Mouse (Mus musculus) kidney, postnatal 0 days (tissue): ENCODE data around the gene Tas1r1. TPM values are rescaled to one million over a fixed set of nuclear protein-coding genes. Genes with fewer than 3 reads are reported as not detected.

Experiments used
- ATAC-seq: fragments of 200-750 bp; cut with Nextera tagmentation; replicated peaks from 2 replicates; pipeline ENCODE4 v1.8.0; 2017; ENCODE audit warnings: low read depth, moderate number of reproducible peaks, moderate TSS enrichment, moderate library complexity; ENCODE audit not compliant: low FRiP score
- DNase-seq: peaks from one replicate; pipeline ENCODE4 v3.0.0-alpha.2; 2016; ENCODE audit warnings: low spot score
- H3K27ac ChIP-seq: fragments of 300-500 bp; sonication (generic); 2 replicates; pipeline ENCODE4 v1.5.1; 2014; ENCODE audit warnings: mild to moderate bottlenecking
- H3K27me3 ChIP-seq: fragments of 300-500 bp; sonication (generic); 2 replicates; pipeline ENCODE4 v1.6.1; 2014; ENCODE audit warnings: low read length, mixed read lengths; ENCODE audit not compliant: insufficient read depth
- H3K36me3 ChIP-seq: fragments of 300-500 bp; sonication (generic); 2 replicates; pipeline ENCODE4 v1.6.1; 2014; ENCODE audit warnings: low read length, mixed read lengths; ENCODE audit not compliant: insufficient read depth
- H3K4me1 ChIP-seq: fragments of 300-500 bp; sonication (generic); replicated peaks from 2 replicates; pipeline ENCODE4 v1.6.1; 2014; ENCODE audit warnings: antibody characterized with exemption, low read length, mixed read lengths; ENCODE audit not compliant: insufficient read depth
- H3K4me2 ChIP-seq: fragments of 300-500 bp; sonication (generic); 2 replicates; pipeline ENCODE4 v1.6.1; 2014; ENCODE audit warnings: mild to moderate bottlenecking, low read length, moderate library complexity, mixed read lengths
- H3K4me3 ChIP-seq: fragments of 300-500 bp; sonication (generic); replicated peaks from 2 replicates; pipeline ENCODE4 v1.5.1; 2014; ENCODE audit warnings: low read depth, low read length
- H3K9ac ChIP-seq: fragments of 300-500 bp; sonication (generic); 2 replicates; pipeline ENCODE4 v1.6.1; 2014; ENCODE audit warnings: low read depth, low read length
- H3K9me3 ChIP-seq: fragments of 300-500 bp; sonication (generic); replicated peaks from 2 replicates; pipeline ENCODE4 v1.6.1; 2016; ENCODE audit warnings: low read length, inconsistent platforms, mixed read lengths
- CTCF ChIP-seq: IDR thresholded peaks from 2 replicates; pipeline ENCODE4 v1.5.1; 2016; ENCODE audit warnings: antibody characterized with exemption, low read depth, mild to moderate bottlenecking, moderate library complexity
- WGBS: fragments of 180-500 bp; shearing (Covaris S2); extraction: QIAGEN DNeasy Blood & Tissue Kit; methylation state at CpG from one replicate; pipeline ENCODE4 v1.1.7; 2014; 5-methylcytosine and 5-hydroxymethylcytosine counted together
- polyA plus RNA-seq: library from polyadenylated mRNA; unstranded; fragments of >200 nt; fragmentation: Nextera tagmentation; extraction: Ambion mirVana; gene quantifications from 2 replicates; pipeline ENCODE4 v1.2.1, GENCODE M21; 2015

The Tas1r1 gene
- polyA plus RNA-seq, 1 experiment from 2014 or later, result 0.39 TPM

- ATAC-seq (no peak), DNase-seq (no peak)
- H3K4me2 ChIP-seq, result no peak overlapping the region
- TF ChIP-seq CTCF, result no peak
- no peaks in the 10 kb centered on the region for H3K9me3 ChIP-seq
- H3K9ac ChIP-seq, result no peak overlapping the region
- H3K4me3 ChIP-seq, result no peak overlapping the region
- no peak overlapping the region for H3K27ac ChIP-seq
- no peaks in the 10 kb centered on the region for H3K27me3 ChIP-seq
- no peaks in the 10 kb centered on the region for H3K36me3 ChIP-seq
- 0 out of 2 replicates have a peak, but pooled peaks cover 6% of the 10 kb centered on the region for H3K4me1 ChIP-seq
These were observed 28.9 kb upstream of the Tas1r1 start for GRCm38 (mm10) chr4:152067280-152067679.

GRCm38 (mm10) chr4:152062390-152063110 is 24.2 kb upstream of the Tas1r1 start:
- peak; percentile 11; the same call in 1 of the 2 replicates for TF ChIP-seq CTCF
- Histone ChIP-seq H3K9ac (no peak overlapping the region), H3K9me3 (no peaks in the 10 kb centered on the region), H3K36me3 (peaks cover 27% of the 10 kb centered on the region; the same call in 1 of the 2 replicates), H3K4me3 (no peak overlapping the region), H3K27ac (0 out of 2 replicates have a peak overlapping the region, but pooled peaks have one; percentile 2), H3K27me3 (no peaks in the 10 kb centered on the region), H3K4me2 (no peak overlapping the region), H3K4me1 (0 out of 2 replicates have a peak, but pooled peaks cover 6% of the 10 kb centered on the region)
- WGBS, result 57% methylated on average over 9 of the region's 9 CpGs
- no peak for DNase-seq
- peak; percentile 87 for ATAC-seq

- 0 out of 2 replicates have a peak, but pooled peaks have one; percentile 19 for ATAC-seq
These were observed 6.2 kb upstream of the Tas1r1 start for GRCm38 (mm10) chr4:152044609-152045008.

GRCm38 (mm10) chr4:152043171-152043570 is 4.8 kb upstream of the Tas1r1 start:
- WGBS, result 87% methylated on average over 3 of the region's 3 CpGs
- Histone ChIP-seq H3K9me3 (no peaks in the 10 kb centered on the region), H3K4me2 (no peak overlapping the region), H3K27ac (no peak overlapping the region), H3K36me3 (peaks cover 46% of the 10 kb centered on the region), H3K27me3 (no peaks in the 10 kb centered on the region), H3K4me3 (no peak overlapping the region), H3K4me1 (peaks cover 8% of the 10 kb centered on the region; the same call in 1 of the 2 replicates), H3K9ac (no peak overlapping the region)
- no peak for ATAC-seq
- DNase-seq, result no peak
- no peak for TF ChIP-seq CTCF

More at GRCm38 (mm10) chr4:152044609-152045008, 6.2 kb upstream of the Tas1r1 start:
- Histone ChIP-seq H3K4me2 (no peak overlapping the region), H3K36me3 (peaks cover 47% of the 10 kb centered on the region), H3K9me3 (no peaks in the 10 kb centered on the region), H3K4me1 (peaks cover 8% of the 10 kb centered on the region; the same call in 1 of the 2 replicates), H3K27ac (peak overlapping the region; percentile 15; the same call in 1 of the 2 replicates), H3K27me3 (no peaks in the 10 kb centered on the region), H3K9ac (no peak overlapping the region), H3K4me3 (no peak overlapping the region)
- DNase-seq, result no peak
- TF ChIP-seq CTCF, result no peak
- 63% methylated on average over 6 of the region's 6 CpGs for WGBS

GRCm38 (mm10) chr4:152041924-152042641 is 3.7 kb upstream of the Tas1r1 start:
- 55% methylated on average over 22 of the region's 22 CpGs for WGBS
- H3K4me1 ChIP-seq, result peaks cover 8% of the 10 kb centered on the region; the same call in 1 of the 2 replicates
- ATAC-seq (no peak), DNase-seq (peak; percentile 27)
- TF ChIP-seq CTCF, result no peak
- H3K27ac ChIP-seq, result peak overlapping the region; percentile 34; the same call in 1 of the 2 replicates
- peaks cover 35% of the 10 kb centered on the region for H3K36me3 ChIP-seq
- no peak overlapping the region for H3K4me3 ChIP-seq
- no peak overlapping the region for H3K9ac ChIP-seq
- no peak overlapping the region for H3K4me2 ChIP-seq
- H3K9me3 ChIP-seq, result no peaks in the 10 kb centered on the region
- no peaks in the 10 kb centered on the region for H3K27me3 ChIP-seq

- no peaks in the 10 kb centered on the region for H3K27me3 ChIP-seq
- no peaks in the 10 kb centered on the region for H3K9me3 ChIP-seq
- 4% methylated on average over 25 of the region's 25 CpGs for WGBS
- peak overlapping the region; percentile 88 for H3K4me2 ChIP-seq
- peak overlapping the region; percentile 89 for H3K4me3 ChIP-seq
- no peak for ATAC-seq
- TF ChIP-seq CTCF, result no peak
- no peak overlapping the region for H3K27ac ChIP-seq
- peaks cover 8% of the 10 kb centered on the region; the same call in 1 of the 2 replicates for H3K4me1 ChIP-seq
- peaks cover 21% of the 10 kb centered on the region for H3K36me3 ChIP-seq
- H3K9ac ChIP-seq, result peak overlapping the region; percentile 79
- DNase-seq, result peak; percentile 6
These were observed 1.5 kb upstream of the Tas1r1 start for GRCm38 (mm10) chr4:152039831-152040310.
